Mouse (Mus musculus) heart, adult 18-20 months (tissue): ENCODE measurements around the gene Elf2. TPM values are rescaled to one million over a fixed set of nuclear protein-coding genes. Genes with fewer than 3 reads are reported as not detected.

Experiments
- DNase-seq, 2 experiments: peaks; one replicate each; pipeline ENCODE4 v3.0.0; 2021 to 2022; ENCODE audit warnings: mixed read lengths in 1 of 2
- long read RNA-seq, 2 experiments: library from polyadenylated mRNA; stranded (forward); transcript quantifications; one replicate each; pipeline ENCODE4 v2.0.0; 2021
- total RNA-seq, 2 experiments: library from RNA; stranded (reverse); gene quantifications; 2 replicates each; pipeline ENCODE4 v1.2.3; 2021

Elf2 gene
- 10 to 100 TPM; 54.7 to 57.0 TPM for total RNA-seq
- long read RNA-seq, experiment 1, full-length matches to known transcripts = 12 of 16 reads
- long read RNA-seq, experiment 1, partial matches to known transcripts = 1 of 16 reads
- long read RNA-seq, experiment 1, other reads (novel, unspliced or antisense) = 3 of 16 reads
- long read RNA-seq, experiment 2, full-length matches to known transcripts = 4 of 7 reads
- long read RNA-seq, experiment 2, partial matches to known transcripts = 1 of 7 reads
- long read RNA-seq, experiment 2, other reads (novel, unspliced or antisense) = 2 of 7 reads

- peak; percentile 91 to 94 for DNase-seq
Observed at GRCm38 (mm10) chr3:51340552-51341267, at the start of gene Elf2. Gene Elf2, minus strand, starts transcription at chr3:51340663.

- DNase-seq = no peak
Observed at GRCm38 (mm10) chr3:51388904-51389303, 48.4 kb upstream of the Elf2 start.

- DNase-seq = no peak
Observed at GRCm38 (mm10) chr3:51387868-51388381, 47.5 kb upstream of the Elf2 start.

- DNase-seq = no peak
Observed at GRCm38 (mm10) chr3:51387134-51387451, 46.6 kb upstream of the Elf2 start.

- DNase-seq = peak; percentile 57 to 59
Observed at GRCm38 (mm10) chr3:51386441-51387133, 46.1 kb upstream of the Elf2 start.

- DNase-seq = no peak
Observed at GRCm38 (mm10) chr3:51383409-51383808, 42.9 kb upstream of the Elf2 start.

GRCm38 (mm10) chr3:51380660-51381014, 40.2 kb upstream of the Elf2 start:
- DNase-seq = peak in 1 of 2 experiments; percentile 22

- peak in 1 of 2 experiments; percentile 56 for DNase-seq
Observed at GRCm38 (mm10) chr3:51379786-51380659, 39.6 kb upstream of the Elf2 start.

GRCm38 (mm10) chr3:51378665-51378946, 38.1 kb upstream of the Elf2 start:
- no peak for DNase-seq

GRCm38 (mm10) chr3:51377878-51378664, 37.6 kb upstream of the Elf2 start:
- peak; percentile 38 to 58 for DNase-seq

- DNase-seq = peak; percentile 37 to 74
Observed at GRCm38 (mm10) chr3:51375307-51376265, 35.1 kb upstream of the Elf2 start.

GRCm38 (mm10) chr3:51373544-51373943, 33.1 kb upstream of the Elf2 start:
- no peak for DNase-seq

- peak in 1 of 2 experiments; percentile 17 for DNase-seq
Observed at GRCm38 (mm10) chr3:51372883-51373282, 32.4 kb upstream of the Elf2 start.

- no peak for DNase-seq
Observed at GRCm38 (mm10) chr3:51371826-51372225, 31.4 kb upstream of the Elf2 start.

- DNase-seq = no peak
Observed at GRCm38 (mm10) chr3:51368011-51368410, 27.5 kb upstream of the Elf2 start.

- no peak for DNase-seq
Observed at GRCm38 (mm10) chr3:51366926-51367325, 26.5 kb upstream of the Elf2 start.

- DNase-seq = no peak
Observed at GRCm38 (mm10) chr3:51365517-51365882, 25.0 kb upstream of the Elf2 start.

- peak; percentile 85 to 89 for DNase-seq
Observed at GRCm38 (mm10) chr3:51364703-51365516, 24.4 kb upstream of the Elf2 start.

GRCm38 (mm10) chr3:51361066-51361465, 20.6 kb upstream of the Elf2 start:
- no peak for DNase-seq
